Mouse (Mus musculus) left cerebral cortex, adult 2 months (tissue): ENCODE data around the gene Gm6880. TPM values are rescaled to one million over a fixed set of nuclear protein-coding genes. Genes with fewer than 3 reads are reported as not detected.
A peak's percentile ranks its signal among the peaks of the same experiment; 100 is the strongest.
"Not testable (repeated sequence)": the region's sequence is repeated elsewhere in the genome, so short reads cannot be mapped to it uniquely, and the experiment has no call there.

Experiments used
- DNase-seq, 2 experiments: peaks; one replicate each; pipeline ENCODE4 v3.0.0; 2021 to 2022; ENCODE audit warnings: low spot score in 2 of 2, mixed read lengths in 1 of 2; ENCODE audit errors: extremely low spot score in 1 of 2
- H3K27ac ChIP-seq: fragments of 200-600 bp; 2 replicates; pipeline ENCODE4 v1.8.1; 2022
- H3K4me3 ChIP-seq: fragments of 200-600 bp; 2 replicates; pipeline ENCODE4 v1.8.1; 2022
- CTCF ChIP-seq: fragments of 200-600 bp; IDR thresholded peaks from 2 replicates; pipeline ENCODE4 v1.8.1; 2022; ENCODE audit warnings: antibody characterized with exemption, mild to moderate bottlenecking, moderate library complexity
- intact Hi-C: fragments of 180-260 bp; cut with DNase I; formaldehyde crosslinking; loops from one replicate; pipeline ENCODE4 v1.15.1; 2025
- long read RNA-seq, 2 experiments: library from polyadenylated mRNA; stranded (forward); transcript quantifications; one replicate each; pipeline ENCODE4 v2.0.0; 2021; ENCODE audit warnings: borderline mapping rate in 2 of 2
- total RNA-seq, 2 experiments: library from RNA; stranded (reverse); gene quantifications; 2 replicates each; pipeline ENCODE4 v1.2.3; 2021

The Gm6880 gene
- total RNA-seq: not detected
- long read RNA-seq, experiment 1: 0 reads
- long read RNA-seq, experiment 2: 0 reads

- DNase-seq, H3K4me3 ChIP-seq, intact Hi-C loops, H3K27ac ChIP-seq: not testable (repeated sequence)
Measured at GRCm38 (mm10) chrX:74481349-74481885, at the start of gene Gm6880. TSS of gene Gm6880 (minus strand) at chrX:74481399.

GRCm38 (mm10) chrX:74517461-74517860, 36.3 kb upstream of the Gm6880 start:
- intact Hi-C loops, H3K4me3 ChIP-seq, DNase-seq, H3K27ac ChIP-seq: not testable (repeated sequence)

- H3K27ac ChIP-seq: no peak overlapping the region
- intact Hi-C loops: loop anchor here (5.0 kb wide), 1 partner anchor 590 kb away; the partner anchor contains the start of gene Gab3
- peak; percentile 43 for TF ChIP-seq CTCF
- no peak overlapping the region for H3K4me3 ChIP-seq
- DNase-seq: no peak
Measured at GRCm38 (mm10) chrX:74497131-74497530, 15.9 kb upstream of the Gm6880 start.

GRCm38 (mm10) chrX:74452773-74453172, 28.4 kb downstream of the Gm6880 start:
- DNase-seq: no peak
- Histone ChIP-seq H3K27ac (no peak overlapping the region), H3K4me3 (no peak overlapping the region)
- TF ChIP-seq CTCF: peak; percentile 78
- intact Hi-C loops: loop anchor here (10.0 kb wide), 2 partner anchors 652 to 1272 kb away; no protein-coding TSS in a partner anchor

GRCm38 (mm10) chrX:74451157-74451912, 29.9 kb downstream of the Gm6880 start:
- Histone ChIP-seq H3K27ac (no peak overlapping the region), H3K4me3 (no peak overlapping the region)
- no peak for DNase-seq
- TF ChIP-seq CTCF: no peak
- intact Hi-C loops: loop anchor here (10.0 kb wide), 2 partner anchors 653 to 1273 kb away; no protein-coding TSS in a partner anchor

Other genes with a start within 250 kb of the Gm6880 start
- gene Flna, start 231.6 kb downstream of the Gm6880 start, total RNA-seq: 10 to 100 TPM; 66.7 to 68.9 TPM
- 10 to 100 TPM; 36.0 to 37.7 TPM for gene Emd, start 226.7 kb downstream of the Gm6880 start, total RNA-seq
- 100 to 1,000 TPM; 151 to 163 TPM for gene Rpl10, start 210.6 kb downstream of the Gm6880 start, total RNA-seq
- 10 to 100 TPM; 60.9 to 64.9 TPM for gene Taz, start 199.5 kb downstream of the Gm6880 start, total RNA-seq
- 1 to 10 TPM; 2.2 to 2.9 TPM for gene Dnase1l1, start 199.1 kb downstream of the Gm6880 start, total RNA-seq
- gene Atp6ap1, start 184.3 kb downstream of the Gm6880 start, total RNA-seq: 100 to 1,000 TPM; 320 to 341 TPM
- gene Gdi1, start 176.4 kb downstream of the Gm6880 start, total RNA-seq: 100 to 1,000 TPM; 596 to 607 TPM
- 10 to 100 TPM; 25.7 to 31.7 TPM for gene Fam50a, start 168.4 kb downstream of the Gm6880 start, total RNA-seq
- gene Plxna3, start 152.3 kb downstream of the Gm6880 start, total RNA-seq: 10 to 100 TPM; 27.1 to 30.2 TPM
- gene Lage3, start 127.8 kb downstream of the Gm6880 start, total RNA-seq: 10 to 100 TPM; 22.3 to 23.5 TPM
- 10 to 100 TPM; 65.7 to 71.5 TPM for gene Ubl4a, start 108.2 kb downstream of the Gm6880 start, total RNA-seq
- 1 to 10 TPM; 3.1 to 3.9 TPM for gene Slc10a3, start 108.0 kb downstream of the Gm6880 start, total RNA-seq
- 10 to 100 TPM; 15.7 to 20.9 TPM for gene Fam3a, start 88.1 kb downstream of the Gm6880 start, total RNA-seq
- 10 to 100 TPM; 44.8 to 47.6 TPM for gene Ikbkg, start 88.1 kb downstream of the Gm6880 start, total RNA-seq
- gene G6pdx, start 52.2 kb downstream of the Gm6880 start, total RNA-seq: 10 to 100 TPM; 28.2 to 28.4 TPM
- not detected for gene Olfr1326-ps1, start 93.5 kb upstream of the Gm6880 start, total RNA-seq
- gene Olfr1325, start 111.3 kb upstream of the Gm6880 start, total RNA-seq: not detected
- under 1 TPM; 0.27 to 0.30 TPM for gene Gm5640, start 164.2 kb upstream of the Gm6880 start, total RNA-seq